Mouse (Mus musculus): Measurements from ENCODE around the gene Tspan1. TPM values are rescaled to one million over a fixed set of nuclear protein-coding genes. Genes with fewer than 3 reads are reported as not detected.
A peak's percentile ranks its signal among the peaks of the same experiment; 100 is the strongest.

Gene Tspan1
- polyA plus RNA-seq, 1 experiment: not detected

- Histone ChIP-seq H3K27me3 (ENCODE audit: control insufficient read depth, insufficient read depth, low read length, poor library complexity, severe bottlenecking) (no peaks in the 10 kb centered on the region), H3K4me1 (ENCODE audit: control insufficient read depth, insufficient read depth, low read length) (peaks cover 5% of the 10 kb centered on the region), H3K36me3 (ENCODE audit: control insufficient read depth, insufficient read depth, low read length, poor library complexity, severe bottlenecking) (peaks cover 19% of the 10 kb centered on the region), H3K9ac (ENCODE audit: low read depth, poor library complexity, severe bottlenecking) (peak overlapping the region; percentile 97), H3K27ac (ENCODE audit: insufficient read depth, low read length) (peak overlapping the region; percentile 53), H3K4me3 (ENCODE audit: low read depth, low read length) (peak overlapping the region; percentile 94), H3K9me3 (replicated peaks; ENCODE audit: control insufficient read depth, insufficient read depth, low read length, poor library complexity, severe bottlenecking) (no peaks in the 10 kb centered on the region)
- TF ChIP-seq EP300 (IDR thresholded peaks at IDR 0.05; ENCODE audit: insufficient read depth, low read depth, low read length): no peak
- no peak for TF ChIP-seq CTCF (IDR thresholded peaks at IDR 0.05; ENCODE audit: low read depth, low read length)
- TF ChIP-seq POLR2A (IDR thresholded peaks at IDR 0.05; ENCODE audit: insufficient read depth, low read length): no peak
Observed at GRCm38 (mm10) chr4:116150862-116151221, 16.6 kb downstream of the Tspan1 start.

GRCm38 (mm10) chr4:116150156-116150861 is 17.1 kb downstream of the Tspan1 start:
- H3K9me3 ChIP-seq (replicated peaks; ENCODE audit: control insufficient read depth, insufficient read depth, low read length, poor library complexity, severe bottlenecking): no peaks in the 10 kb centered on the region
- TF ChIP-seq EP300 (IDR thresholded peaks at IDR 0.05; ENCODE audit: insufficient read depth, low read depth, low read length) (no peak), CTCF (IDR thresholded peaks at IDR 0.05; ENCODE audit: low read depth, low read length) (no peak), POLR2A (IDR thresholded peaks at IDR 0.05; ENCODE audit: insufficient read depth, low read length) (no peak)
- H3K4me3 ChIP-seq (ENCODE audit: low read depth, low read length): peak overlapping the region; percentile 94
- no peaks in the 10 kb centered on the region for H3K27me3 ChIP-seq (ENCODE audit: control insufficient read depth, insufficient read depth, low read length, poor library complexity, severe bottlenecking)
- peak overlapping the region; percentile 97 for H3K9ac ChIP-seq (ENCODE audit: low read depth, poor library complexity, severe bottlenecking)
- H3K27ac ChIP-seq (ENCODE audit: insufficient read depth, low read length): peak overlapping the region; percentile 53
- H3K36me3 ChIP-seq (ENCODE audit: control insufficient read depth, insufficient read depth, low read length, poor library complexity, severe bottlenecking): peaks cover 14% of the 10 kb centered on the region
- H3K4me1 ChIP-seq (ENCODE audit: control insufficient read depth, insufficient read depth, low read length): peaks cover 5% of the 10 kb centered on the region

- Histone ChIP-seq H3K9ac (ENCODE audit: low read depth, poor library complexity, severe bottlenecking) (peak overlapping the region; percentile 97), H3K27ac (ENCODE audit: insufficient read depth, low read length) (peak overlapping the region; percentile 3), H3K4me1 (ENCODE audit: control insufficient read depth, insufficient read depth, low read length) (peaks cover 5% of the 10 kb centered on the region), H3K4me3 (ENCODE audit: low read depth, low read length) (peak overlapping the region; percentile 61), H3K27me3 (ENCODE audit: control insufficient read depth, insufficient read depth, low read length, poor library complexity, severe bottlenecking) (no peaks in the 10 kb centered on the region), H3K36me3 (ENCODE audit: control insufficient read depth, insufficient read depth, low read length, poor library complexity, severe bottlenecking) (peaks cover 14% of the 10 kb centered on the region; the same call in 1 of the 2 replicates), H3K9me3 (replicated peaks; ENCODE audit: control insufficient read depth, insufficient read depth, low read length, poor library complexity, severe bottlenecking) (no peaks in the 10 kb centered on the region)
- TF ChIP-seq CTCF (IDR thresholded peaks at IDR 0.05; ENCODE audit: low read depth, low read length) (no peak), EP300 (IDR thresholded peaks at IDR 0.05; ENCODE audit: insufficient read depth, low read depth, low read length) (no peak), POLR2A (IDR thresholded peaks at IDR 0.05; ENCODE audit: insufficient read depth, low read length) (no peak)
Observed at GRCm38 (mm10) chr4:116149812-116150155, 17.6 kb downstream of the Tspan1 start.

- Histone ChIP-seq H3K4me1 (ENCODE audit: control insufficient read depth, insufficient read depth, low read length) (peaks cover 2% of the 10 kb centered on the region), H3K9me3 (replicated peaks; ENCODE audit: control insufficient read depth, insufficient read depth, low read length, poor library complexity, severe bottlenecking) (no peaks in the 10 kb centered on the region), H3K27ac (ENCODE audit: insufficient read depth, low read length) (no peak overlapping the region), H3K36me3 (ENCODE audit: control insufficient read depth, insufficient read depth, low read length, poor library complexity, severe bottlenecking) (no peaks in the 10 kb centered on the region), H3K4me3 (ENCODE audit: low read depth, low read length) (peak overlapping the region; percentile 61), H3K27me3 (ENCODE audit: control insufficient read depth, insufficient read depth, low read length, poor library complexity, severe bottlenecking) (no peaks in the 10 kb centered on the region), H3K9ac (ENCODE audit: low read depth, poor library complexity, severe bottlenecking) (peak overlapping the region; percentile 64)
- TF ChIP-seq POLR2A (IDR thresholded peaks at IDR 0.05; ENCODE audit: insufficient read depth, low read length) (no peak), CTCF (IDR thresholded peaks at IDR 0.05; ENCODE audit: low read depth, low read length) (no peak), EP300 (IDR thresholded peaks at IDR 0.05; ENCODE audit: insufficient read depth, low read depth, low read length) (no peak)
Observed at GRCm38 (mm10) chr4:116143891-116144717, 23.3 kb downstream of the Tspan1 start.

- Histone ChIP-seq H3K9ac (ENCODE audit: low read depth, poor library complexity, severe bottlenecking) (no peak overlapping the region), H3K9me3 (replicated peaks; ENCODE audit: control insufficient read depth, insufficient read depth, low read length, poor library complexity, severe bottlenecking) (no peaks in the 10 kb centered on the region), H3K36me3 (ENCODE audit: control insufficient read depth, insufficient read depth, low read length, poor library complexity, severe bottlenecking) (no peaks in the 10 kb centered on the region), H3K27ac (ENCODE audit: insufficient read depth, low read length) (no peak overlapping the region), H3K27me3 (ENCODE audit: control insufficient read depth, insufficient read depth, low read length, poor library complexity, severe bottlenecking) (no peaks in the 10 kb centered on the region), H3K4me3 (ENCODE audit: low read depth, low read length) (0 out of 2 replicates have a peak overlapping the region, but pooled peaks have one; percentile 3), H3K4me1 (ENCODE audit: control insufficient read depth, insufficient read depth, low read length) (peaks cover 2% of the 10 kb centered on the region)
- TF ChIP-seq CTCF (IDR thresholded peaks at IDR 0.05; ENCODE audit: low read depth, low read length): no peak
- no peak for TF ChIP-seq EP300 (IDR thresholded peaks at IDR 0.05; ENCODE audit: insufficient read depth, low read depth, low read length)
- no peak for TF ChIP-seq POLR2A (IDR thresholded peaks at IDR 0.05; ENCODE audit: insufficient read depth, low read length)
Observed at GRCm38 (mm10) chr4:116143317-116143811, 24.0 kb downstream of the Tspan1 start.
